Mouse (Mus musculus): Measurements from ENCODE around the gene Bach2. TPM values are rescaled to one million over a fixed set of nuclear protein-coding genes. Genes with fewer than 3 reads are reported as not detected.
A peak's percentile ranks its signal among the peaks of the same experiment; 100 is the strongest.

Gene Bach2
- polyA plus RNA-seq, 1 experiment from 2014 or later: 13.0 TPM

GRCm38 (mm10) chr4:32387479-32388240 is 149.1 kb downstream of the Bach2 start:
- Histone ChIP-seq H3K27me3 (no peaks in the 10 kb centered on the region), H3K9ac (no peak overlapping the region), H3K9me3 (no peaks in the 10 kb centered on the region), H3K4me3 (no peak overlapping the region), H3K27ac (no peak overlapping the region), H3K36me3 (no peaks in the 10 kb centered on the region), H3K4me1 (peaks cover 33% of the 10 kb centered on the region), H3K4me2 (replicated peaks) (no peak overlapping the region; the same call in 1 of the 2 replicates)
- no peak for ATAC-seq (ENCODE audit: insufficient number of reproducible peaks, insufficient read depth, low FRiP score, low TSS enrichment)
- 33% methylated on average over 11 of the region's 11 CpGs for WGBS

- peaks cover 33% of the 10 kb centered on the region for H3K4me1 ChIP-seq
- no peaks in the 10 kb centered on the region for H3K36me3 ChIP-seq
- no peak overlapping the region for H3K9ac ChIP-seq
- no peak overlapping the region for H3K4me3 ChIP-seq
- no peak overlapping the region for H3K4me2 ChIP-seq (replicated peaks)
- H3K27me3 ChIP-seq: no peaks in the 10 kb centered on the region
- 67% methylated on average over 9 of the region's 9 CpGs for WGBS
- H3K9me3 ChIP-seq: no peaks in the 10 kb centered on the region
- H3K27ac ChIP-seq: peak overlapping the region; percentile 5; the same call in 1 of the 2 replicates
- no peak for ATAC-seq (ENCODE audit: insufficient number of reproducible peaks, insufficient read depth, low FRiP score, low TSS enrichment)
Observed at GRCm38 (mm10) chr4:32388564-32388963, 150.0 kb downstream of the Bach2 start.

GRCm38 (mm10) chr4:32389107-32389800 is 150.7 kb downstream of the Bach2 start:
- no peak overlapping the region for H3K27ac ChIP-seq
- H3K9me3 ChIP-seq: no peaks in the 10 kb centered on the region
- H3K27me3 ChIP-seq: no peaks in the 10 kb centered on the region
- H3K36me3 ChIP-seq: no peaks in the 10 kb centered on the region
- no peak overlapping the region for H3K4me3 ChIP-seq
- no peak for ATAC-seq (ENCODE audit: insufficient number of reproducible peaks, insufficient read depth, low FRiP score, low TSS enrichment)
- H3K4me2 ChIP-seq (replicated peaks): no peak overlapping the region
- 68% methylated on average over 14 of the region's 14 CpGs for WGBS
- peaks cover 33% of the 10 kb centered on the region for H3K4me1 ChIP-seq
- H3K9ac ChIP-seq: no peak overlapping the region

- Histone ChIP-seq H3K9ac (no peak overlapping the region), H3K4me2 (replicated peaks) (no peak overlapping the region), H3K27me3 (no peaks in the 10 kb centered on the region), H3K4me1 (peaks cover 32% of the 10 kb centered on the region), H3K36me3 (no peaks in the 10 kb centered on the region), H3K27ac (no peak overlapping the region), H3K4me3 (no peak overlapping the region), H3K9me3 (no peaks in the 10 kb centered on the region)
- no peak for ATAC-seq (ENCODE audit: insufficient number of reproducible peaks, insufficient read depth, low FRiP score, low TSS enrichment)
- 90% methylated on average over 8 of the region's 8 CpGs for WGBS
Observed at GRCm38 (mm10) chr4:32391260-32391659, 152.7 kb downstream of the Bach2 start.

GRCm38 (mm10) chr4:32393226-32393625 is 154.6 kb downstream of the Bach2 start:
- 89% methylated on average over 3 of the region's 3 CpGs for WGBS

GRCm38 (mm10) chr4:32393951-32394350 is 155.3 kb downstream of the Bach2 start:
- no peak for ATAC-seq (ENCODE audit: insufficient number of reproducible peaks, insufficient read depth, low FRiP score, low TSS enrichment)
- Histone ChIP-seq H3K9ac (no peak overlapping the region), H3K4me2 (replicated peaks) (no peak overlapping the region), H3K4me1 (peaks cover 5% of the 10 kb centered on the region; the same call in 1 of the 2 replicates), H3K36me3 (no peaks in the 10 kb centered on the region), H3K4me3 (no peak overlapping the region), H3K27me3 (no peaks in the 10 kb centered on the region), H3K9me3 (no peaks in the 10 kb centered on the region), H3K27ac (no peak overlapping the region)
- WGBS: 72% methylated on average over 1 of the region's 1 CpGs

More at GRCm38 (mm10) chr4:32393226-32393625, 154.6 kb downstream of the Bach2 start:
- no peak overlapping the region for H3K9ac ChIP-seq
- no peaks in the 10 kb centered on the region for H3K27me3 ChIP-seq
- H3K27ac ChIP-seq: no peak overlapping the region
- H3K4me2 ChIP-seq (replicated peaks): no peak overlapping the region
- no peaks in the 10 kb centered on the region for H3K9me3 ChIP-seq
- ATAC-seq (ENCODE audit: insufficient number of reproducible peaks, insufficient read depth, low FRiP score, low TSS enrichment): no peak
- H3K4me1 ChIP-seq: peaks cover 13% of the 10 kb centered on the region; the same call in 1 of the 2 replicates
- H3K4me3 ChIP-seq: no peak overlapping the region
- no peaks in the 10 kb centered on the region for H3K36me3 ChIP-seq

GRCm38 (mm10) chr4:32394850-32395249 is 156.2 kb downstream of the Bach2 start:
- Histone ChIP-seq H3K27me3 (no peaks in the 10 kb centered on the region), H3K9me3 (no peaks in the 10 kb centered on the region)
- WGBS: 91% methylated on average over 2 of the region's 2 CpGs

GRCm38 (mm10) chr4:32401459-32401858 is 162.9 kb downstream of the Bach2 start:
- H3K36me3 ChIP-seq: no peaks in the 10 kb centered on the region
- no peak overlapping the region for H3K9ac ChIP-seq
- ATAC-seq (ENCODE audit: insufficient number of reproducible peaks, insufficient read depth, low FRiP score, low TSS enrichment): no peak
- H3K27ac ChIP-seq: no peak overlapping the region
- no peak overlapping the region for H3K4me3 ChIP-seq
- no peaks in the 10 kb centered on the region for H3K27me3 ChIP-seq
- WGBS: 89% methylated on average over 5 of the region's 5 CpGs
- no peaks in the 10 kb centered on the region for H3K9me3 ChIP-seq
- peaks cover 10% of the 10 kb centered on the region; the same call in 1 of the 2 replicates for H3K4me1 ChIP-seq
- H3K4me2 ChIP-seq (replicated peaks): no peak overlapping the region

More at GRCm38 (mm10) chr4:32394850-32395249, 156.2 kb downstream of the Bach2 start:
- Histone ChIP-seq H3K27ac (no peak overlapping the region), H3K4me3 (no peak overlapping the region), H3K36me3 (no peaks in the 10 kb centered on the region), H3K4me1 (no peaks in the 10 kb centered on the region), H3K4me2 (replicated peaks) (no peak overlapping the region), H3K9ac (no peak overlapping the region)
- no peak for ATAC-seq (ENCODE audit: insufficient number of reproducible peaks, insufficient read depth, low FRiP score, low TSS enrichment)

GRCm38 (mm10) chr4:32403506-32403905 is 164.9 kb downstream of the Bach2 start:
- Histone ChIP-seq H3K4me1 (peaks cover 10% of the 10 kb centered on the region; the same call in 1 of the 2 replicates), H3K27ac (no peak overlapping the region), H3K9ac (no peak overlapping the region), H3K9me3 (no peaks in the 10 kb centered on the region), H3K36me3 (no peaks in the 10 kb centered on the region), H3K4me3 (no peak overlapping the region), H3K27me3 (no peaks in the 10 kb centered on the region), H3K4me2 (replicated peaks) (no peak overlapping the region)
- ATAC-seq (ENCODE audit: insufficient number of reproducible peaks, insufficient read depth, low FRiP score, low TSS enrichment): no peak
- 91% methylated on average over 5 of the region's 5 CpGs for WGBS

GRCm38 (mm10) chr4:32405149-32405882 is 166.7 kb downstream of the Bach2 start:
- WGBS: 74% methylated on average over 17 of the region's 17 CpGs
- no peak for ATAC-seq (ENCODE audit: insufficient number of reproducible peaks, insufficient read depth, low FRiP score, low TSS enrichment)
- Histone ChIP-seq H3K4me1 (peaks cover 10% of the 10 kb centered on the region; the same call in 1 of the 2 replicates), H3K27ac (no peak overlapping the region), H3K4me3 (no peak overlapping the region), H3K27me3 (no peaks in the 10 kb centered on the region), H3K36me3 (no peaks in the 10 kb centered on the region), H3K9me3 (no peaks in the 10 kb centered on the region), H3K4me2 (replicated peaks) (no peak overlapping the region), H3K9ac (no peak overlapping the region)

- Histone ChIP-seq H3K4me2 (replicated peaks) (no peak overlapping the region), H3K27me3 (no peaks in the 10 kb centered on the region), H3K4me1 (peaks cover 10% of the 10 kb centered on the region; the same call in 1 of the 2 replicates), H3K9me3 (no peaks in the 10 kb centered on the region), H3K27ac (no peak overlapping the region), H3K4me3 (no peak overlapping the region), H3K9ac (no peak overlapping the region), H3K36me3 (no peaks in the 10 kb centered on the region)
- no peak for ATAC-seq (ENCODE audit: insufficient number of reproducible peaks, insufficient read depth, low FRiP score, low TSS enrichment)
- 92% methylated on average over 3 of the region's 3 CpGs for WGBS
Observed at GRCm38 (mm10) chr4:32405985-32406384, 167.4 kb downstream of the Bach2 start.

Data from embryonic facial prominence, embryonic 12.5 days (tissue).